Mouse (Mus musculus): ENCODE measurements around the gene 4930415O20Rik. TPM values are rescaled to one million over a fixed set of nuclear protein-coding genes. Genes with fewer than 3 reads are reported as not detected.

Gene 4930415O20Rik
- polyA plus RNA-seq, 1 experiment: 104 TPM

GRCm38 (mm10) chr15:98533881-98534627, 36.8 kb upstream of the 4930415O20Rik start, which contains the start of gene Kansl2:
Kansl2 (minus strand) TSS chr15:98534264.
- TF ChIP-seq CTCF (IDR thresholded peaks at IDR 0.05; ENCODE audit: control insufficient read depth, insufficient read depth, insufficient replicate concordance, low read depth, low read length) (no peak), POLR2A (IDR thresholded peaks at IDR 0.05; ENCODE audit: control insufficient read depth, low read depth, low read length) (peak; percentile 98)
- peak within 1 kb of the TSS; percentile 97 for H3K27ac ChIP-seq (ENCODE audit: control insufficient read depth, insufficient read depth, low read depth, low read length)
- peaks cover 2% of the 10 kb centered on the region for H3K36me3 ChIP-seq (ENCODE audit: control insufficient read depth, insufficient read depth, low read length)
- H3K4me1 ChIP-seq (ENCODE audit: control insufficient read depth, insufficient read depth, low read length): peaks cover 7% of the 10 kb centered on the region
- H3K4me3 ChIP-seq (ENCODE audit: control insufficient read depth, low read depth, low read length): peak within 1 kb of the TSS; percentile 91
- H3K27me3 ChIP-seq (ENCODE audit: control insufficient read depth, insufficient read depth, low read length): no peaks in the 10 kb centered on the region

GRCm38 (mm10) chr15:98535921-98536320, 34.9 kb upstream of the 4930415O20Rik start:
- H3K4me3 ChIP-seq (ENCODE audit: control insufficient read depth, low read depth, low read length): no peak overlapping the region
- peaks cover 7% of the 10 kb centered on the region for H3K4me1 ChIP-seq (ENCODE audit: control insufficient read depth, insufficient read depth, low read length)
- peaks cover 3% of the 10 kb centered on the region; the same call in 1 of the 2 replicates for H3K36me3 ChIP-seq (ENCODE audit: control insufficient read depth, insufficient read depth, low read length)
- TF ChIP-seq CTCF (IDR thresholded peaks at IDR 0.05; ENCODE audit: control insufficient read depth, insufficient read depth, insufficient replicate concordance, low read depth, low read length) (no peak), POLR2A (IDR thresholded peaks at IDR 0.05; ENCODE audit: control insufficient read depth, low read depth, low read length) (no peak)
- no peak overlapping the region for H3K27ac ChIP-seq (ENCODE audit: control insufficient read depth, insufficient read depth, low read depth, low read length)
- H3K27me3 ChIP-seq (ENCODE audit: control insufficient read depth, insufficient read depth, low read length): no peaks in the 10 kb centered on the region

- no peak overlapping the region for H3K4me3 ChIP-seq (ENCODE audit: control insufficient read depth, low read depth, low read length)
- peaks cover 7% of the 10 kb centered on the region for H3K4me1 ChIP-seq (ENCODE audit: control insufficient read depth, insufficient read depth, low read length)
- no peak overlapping the region for H3K27ac ChIP-seq (ENCODE audit: control insufficient read depth, insufficient read depth, low read depth, low read length)
- H3K27me3 ChIP-seq (ENCODE audit: control insufficient read depth, insufficient read depth, low read length): no peaks in the 10 kb centered on the region
- peaks cover 2% of the 10 kb centered on the region; the same call in 1 of the 2 replicates for H3K36me3 ChIP-seq (ENCODE audit: control insufficient read depth, insufficient read depth, low read length)
- TF ChIP-seq POLR2A (IDR thresholded peaks at IDR 0.05; ENCODE audit: control insufficient read depth, low read depth, low read length) (no peak), CTCF (IDR thresholded peaks at IDR 0.05; ENCODE audit: control insufficient read depth, insufficient read depth, insufficient replicate concordance, low read depth, low read length) (no peak)
Observed at GRCm38 (mm10) chr15:98536828-98537510, 33.8 kb upstream of the 4930415O20Rik start.

GRCm38 (mm10) chr15:98537923-98538322, 32.9 kb upstream of the 4930415O20Rik start:
- H3K27me3 ChIP-seq (ENCODE audit: control insufficient read depth, insufficient read depth, low read length): no peaks in the 10 kb centered on the region
- no peak overlapping the region for H3K4me3 ChIP-seq (ENCODE audit: control insufficient read depth, low read depth, low read length)
- no peak overlapping the region for H3K27ac ChIP-seq (ENCODE audit: control insufficient read depth, insufficient read depth, low read depth, low read length)
- peaks cover 2% of the 10 kb centered on the region; the same call in 1 of the 2 replicates for H3K36me3 ChIP-seq (ENCODE audit: control insufficient read depth, insufficient read depth, low read length)
- H3K4me1 ChIP-seq (ENCODE audit: control insufficient read depth, insufficient read depth, low read length): peaks cover 3% of the 10 kb centered on the region
- no peak for TF ChIP-seq CTCF (IDR thresholded peaks at IDR 0.05; ENCODE audit: control insufficient read depth, insufficient read depth, insufficient replicate concordance, low read depth, low read length)
- TF ChIP-seq POLR2A (IDR thresholded peaks at IDR 0.05; ENCODE audit: control insufficient read depth, low read depth, low read length): no peak

- H3K27ac ChIP-seq (ENCODE audit: control insufficient read depth, insufficient read depth, low read depth, low read length): no peak overlapping the region
- H3K4me3 ChIP-seq (ENCODE audit: control insufficient read depth, low read depth, low read length): no peak overlapping the region
- H3K36me3 ChIP-seq (ENCODE audit: control insufficient read depth, insufficient read depth, low read length): peaks cover 2% of the 10 kb centered on the region
- TF ChIP-seq POLR2A (IDR thresholded peaks at IDR 0.05; ENCODE audit: control insufficient read depth, low read depth, low read length) (no peak), CTCF (IDR thresholded peaks at IDR 0.05; ENCODE audit: control insufficient read depth, insufficient read depth, insufficient replicate concordance, low read depth, low read length) (no peak)
- H3K4me1 ChIP-seq (ENCODE audit: control insufficient read depth, insufficient read depth, low read length): no peaks in the 10 kb centered on the region; the same call in 1 of the 2 replicates
- no peaks in the 10 kb centered on the region for H3K27me3 ChIP-seq (ENCODE audit: control insufficient read depth, insufficient read depth, low read length)
Observed at GRCm38 (mm10) chr15:98541064-98541463, 29.7 kb upstream of the 4930415O20Rik start.

GRCm38 (mm10) chr15:98543341-98543740, 27.5 kb upstream of the 4930415O20Rik start:
- H3K36me3 ChIP-seq (ENCODE audit: control insufficient read depth, insufficient read depth, low read length): peaks cover 2% of the 10 kb centered on the region
- no peak for TF ChIP-seq CTCF (IDR thresholded peaks at IDR 0.05; ENCODE audit: control insufficient read depth, insufficient read depth, insufficient replicate concordance, low read depth, low read length)
- no peak for TF ChIP-seq POLR2A (IDR thresholded peaks at IDR 0.05; ENCODE audit: control insufficient read depth, low read depth, low read length)
- no peak overlapping the region for H3K4me3 ChIP-seq (ENCODE audit: control insufficient read depth, low read depth, low read length)
- no peaks in the 10 kb centered on the region; the same call in 1 of the 2 replicates for H3K4me1 ChIP-seq (ENCODE audit: control insufficient read depth, insufficient read depth, low read length)
- no peak overlapping the region for H3K27ac ChIP-seq (ENCODE audit: control insufficient read depth, insufficient read depth, low read depth, low read length)
- H3K27me3 ChIP-seq (ENCODE audit: control insufficient read depth, insufficient read depth, low read length): no peaks in the 10 kb centered on the region

- no peak for TF ChIP-seq POLR2A (IDR thresholded peaks at IDR 0.05; ENCODE audit: control insufficient read depth, low read depth, low read length)
- TF ChIP-seq CTCF (IDR thresholded peaks at IDR 0.05; ENCODE audit: control insufficient read depth, insufficient read depth, insufficient replicate concordance, low read depth, low read length): no peak
- no peaks in the 10 kb centered on the region for H3K27me3 ChIP-seq (ENCODE audit: control insufficient read depth, insufficient read depth, low read length)
- H3K27ac ChIP-seq (ENCODE audit: control insufficient read depth, insufficient read depth, low read depth, low read length): no peak overlapping the region
- no peak overlapping the region for H3K4me3 ChIP-seq (ENCODE audit: control insufficient read depth, low read depth, low read length)
- H3K36me3 ChIP-seq (ENCODE audit: control insufficient read depth, insufficient read depth, low read length): no peaks in the 10 kb centered on the region; the same call in none of the 2 replicates
- no peaks in the 10 kb centered on the region; the same call in 1 of the 2 replicates for H3K4me1 ChIP-seq (ENCODE audit: control insufficient read depth, insufficient read depth, low read length)
Observed at GRCm38 (mm10) chr15:98545151-98545550, 25.7 kb upstream of the 4930415O20Rik start.
